Mouse (Mus musculus): ENCODE measurements around the gene Phtf2.
"Not testable (repeated sequence)": the region's sequence is repeated elsewhere in the genome, so short reads cannot be mapped to it uniquely, and the experiment has no call there.

The Phtf2 gene

DNA sequence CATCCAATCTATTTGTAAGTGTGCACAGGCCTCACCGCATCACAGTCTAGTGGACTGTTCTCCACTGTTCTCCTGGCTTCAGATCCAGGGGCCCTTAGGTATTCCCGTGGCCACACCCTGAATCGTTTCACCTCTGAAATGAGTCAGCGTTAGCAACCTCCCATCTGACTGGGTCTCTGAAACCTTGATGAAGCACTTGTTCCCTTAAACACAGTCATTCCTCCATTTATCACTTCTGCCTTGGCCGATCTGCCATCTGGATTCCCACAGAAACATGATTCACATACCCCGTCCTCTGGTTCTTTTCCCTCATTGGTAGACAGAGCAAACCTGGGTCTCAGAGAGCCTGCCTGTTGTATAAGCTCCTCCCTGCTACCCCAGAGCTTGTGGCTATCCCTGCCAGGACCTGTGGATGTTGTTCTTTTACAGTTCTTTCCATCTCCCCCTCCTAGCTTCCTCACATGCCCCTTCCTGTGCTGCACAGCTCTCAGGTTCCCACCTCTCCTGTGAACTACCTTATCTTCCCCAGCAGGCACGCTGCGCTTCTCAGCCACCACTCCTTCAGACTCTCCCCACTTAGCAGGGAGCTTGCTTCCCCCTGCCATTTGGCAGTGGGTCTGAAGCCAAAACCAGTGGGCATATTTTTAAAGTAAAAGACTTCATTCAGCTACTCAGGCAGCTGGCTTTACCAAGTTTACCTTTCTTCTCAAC is 103.5 kb downstream of the Phtf2 start:
- peak; percentile 71 for DNase-seq (ENCODE audit: extremely low read depth, low read depth)

DNA sequence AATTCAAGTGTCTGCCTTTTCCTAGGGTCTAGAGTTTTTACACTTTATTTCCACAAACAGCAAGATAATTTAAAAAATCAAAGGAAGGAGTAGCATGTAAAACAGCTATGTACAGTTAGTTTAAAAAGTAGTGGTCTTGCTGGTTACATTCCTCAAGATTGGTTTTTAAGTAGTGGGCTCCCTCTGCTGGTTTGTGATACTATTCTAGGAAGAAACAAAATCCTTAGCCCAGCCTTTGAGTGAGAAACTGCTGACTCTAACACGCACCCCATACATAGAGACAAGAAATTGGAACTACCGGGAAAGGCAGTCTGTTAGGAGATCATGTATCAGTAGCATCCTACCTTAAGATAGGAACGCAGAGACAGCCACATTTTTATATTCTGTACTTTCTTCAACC is 108.6 kb downstream of the Phtf2 start:
- peak; percentile 16 for DNase-seq (ENCODE audit: extremely low read depth, low read depth)

GRCm38 (mm10) chr5:20765365-20765920 is 116.5 kb downstream of the Phtf2 start:
- no peak for DNase-seq (ENCODE audit: extremely low read depth, low read depth)

- not testable (repeated sequence) for DNase-seq (ENCODE audit: extremely low read depth, low read depth)
Observed at GRCm38 (mm10) chr5:20762441-20762840, 119.5 kb downstream of the Phtf2 start.

DNA sequence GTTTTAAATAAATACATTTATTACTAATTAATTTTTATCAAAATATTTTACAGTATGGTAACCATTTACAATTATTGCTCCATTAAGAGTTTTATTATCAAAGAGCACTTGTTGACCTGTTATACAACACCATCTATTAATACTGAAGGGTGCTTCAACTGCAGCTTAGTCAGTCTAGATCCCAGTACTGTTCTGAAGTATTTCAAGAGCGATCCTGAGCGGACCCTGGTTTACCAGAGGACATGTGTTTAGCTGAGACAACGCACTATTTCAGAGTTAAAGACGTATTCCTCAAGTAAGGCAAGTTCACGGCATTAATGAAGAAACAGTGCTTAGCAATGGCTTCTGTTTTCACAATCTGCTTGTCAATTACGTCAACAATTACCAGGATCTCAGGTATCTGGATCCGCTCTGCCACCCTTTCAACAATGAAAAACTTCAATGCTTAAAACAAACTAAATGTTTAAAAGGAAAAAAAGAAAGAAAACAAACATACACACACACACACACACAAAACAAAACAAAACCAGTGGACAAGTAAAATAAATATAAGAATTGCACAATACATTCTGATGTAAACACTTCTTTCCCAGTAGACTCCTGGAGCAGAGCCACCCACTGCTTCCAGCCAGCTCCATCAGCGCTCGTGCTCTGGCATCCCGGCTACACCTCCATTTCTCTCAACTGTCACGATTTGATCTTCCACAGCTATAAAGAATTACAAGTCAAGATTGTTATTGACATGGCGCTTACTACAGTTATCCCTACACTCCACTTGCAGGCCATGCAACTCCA is 121.4 kb downstream of the Phtf2 start:
- DNase-seq (ENCODE audit: extremely low read depth, low read depth) = no peak

DNA sequence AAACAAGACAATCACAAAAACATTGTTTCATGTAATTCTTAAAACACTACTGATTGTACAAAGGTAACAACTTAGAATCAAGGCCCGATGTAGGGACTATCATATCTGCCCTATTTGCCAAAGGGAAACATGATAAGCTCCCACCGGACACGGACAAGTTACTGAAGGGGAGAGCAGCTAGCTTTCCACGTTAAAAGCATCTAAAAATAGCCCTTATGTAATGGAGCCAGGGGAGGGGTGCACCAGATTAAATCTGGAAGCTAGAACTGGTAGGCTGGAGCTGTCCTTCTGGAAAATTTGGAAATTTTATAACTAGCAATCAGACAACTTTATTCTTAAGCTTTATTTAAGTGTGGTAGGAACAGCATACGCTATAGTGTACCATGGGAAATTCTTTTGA is 122.2 kb downstream of the Phtf2 start:
- no peak for DNase-seq (ENCODE audit: extremely low read depth, low read depth)

DNA sequence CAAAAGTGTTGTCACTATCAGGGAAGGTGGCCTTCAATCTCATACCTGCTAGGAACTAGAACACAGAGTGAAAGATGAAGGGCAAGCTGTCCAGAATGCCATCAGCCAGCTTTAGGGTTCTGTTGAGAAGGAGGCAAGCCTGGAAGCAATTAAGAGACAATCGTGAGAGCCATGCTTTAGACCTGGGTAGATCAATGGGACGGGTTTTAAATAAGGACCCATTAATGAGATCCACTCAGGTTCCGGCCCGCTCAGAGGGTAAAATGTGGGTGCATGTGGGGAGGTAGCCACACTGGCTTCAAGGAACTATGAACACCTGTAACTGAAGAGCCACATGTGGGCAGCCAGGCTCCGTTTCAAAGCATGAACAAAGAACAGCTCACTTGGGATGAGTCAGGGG is 128.0 kb downstream of the Phtf2 start:
- DNase-seq (ENCODE audit: extremely low read depth, low read depth) = no peak

- DNase-seq (ENCODE audit: extremely low read depth, low read depth) = no peak
Observed at GRCm38 (mm10) chr5:20753096-20753495, 128.8 kb downstream of the Phtf2 start.

DNA sequence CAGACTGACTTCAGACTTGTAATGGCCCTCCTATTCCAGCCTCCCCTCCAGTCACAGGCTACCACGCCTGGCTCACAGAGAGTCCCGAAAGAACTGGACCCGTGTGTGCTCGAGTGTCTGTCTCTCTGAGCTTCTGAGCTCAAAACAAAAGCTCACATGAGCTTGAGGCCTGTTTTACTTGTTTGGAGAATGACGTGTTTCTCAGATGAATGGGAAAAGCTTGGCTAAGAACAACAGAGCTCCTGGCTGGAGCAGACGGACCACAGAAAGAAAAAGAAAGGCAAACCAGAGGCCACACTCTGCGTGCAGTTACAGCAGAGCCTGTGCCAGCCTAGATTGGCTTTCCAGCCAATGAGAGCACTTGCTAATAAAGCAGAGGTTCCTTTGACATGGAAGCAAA is 130.2 kb downstream of the Phtf2 start:
- DNase-seq (ENCODE audit: extremely low read depth, low read depth) = no peak

- DNase-seq (ENCODE audit: extremely low read depth, low read depth) = no peak
Observed at GRCm38 (mm10) chr5:20751000-20751399, 130.9 kb downstream of the Phtf2 start.

DNA sequence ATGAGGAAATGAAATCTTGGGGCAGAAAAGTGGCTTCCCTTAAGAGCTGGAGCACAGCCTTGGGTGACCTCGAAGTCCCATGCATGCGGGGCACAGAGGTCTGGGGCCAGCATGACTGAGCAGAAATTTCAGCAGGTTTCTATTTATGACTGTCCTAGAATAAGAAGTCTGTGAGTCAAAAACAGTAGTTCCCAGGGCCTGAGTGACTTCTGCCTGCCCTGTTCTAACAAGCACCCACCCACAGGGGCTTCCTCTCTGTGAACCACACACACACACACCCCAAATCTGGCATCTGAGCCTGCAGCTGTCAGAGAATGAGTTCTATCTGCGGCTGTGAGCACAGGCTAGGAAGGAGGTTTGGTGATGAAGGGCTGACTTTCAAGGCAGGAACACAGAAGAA is 132.4 kb downstream of the Phtf2 start:
- DNase-seq (ENCODE audit: extremely low read depth, low read depth) = no peak

- DNase-seq (ENCODE audit: extremely low read depth, low read depth) = no peak
Observed at GRCm38 (mm10) chr5:20748856-20749255, 133.1 kb downstream of the Phtf2 start.

- no peak for DNase-seq (ENCODE audit: extremely low read depth, low read depth)
Observed at GRCm38 (mm10) chr5:20748142-20748541, 133.8 kb downstream of the Phtf2 start.

- no peak for DNase-seq (ENCODE audit: extremely low read depth, low read depth)
Observed at GRCm38 (mm10) chr5:20741936-20742335, 140.0 kb downstream of the Phtf2 start.

GRCm38 (mm10) chr5:20741193-20741592 is 140.7 kb downstream of the Phtf2 start:
- DNase-seq (ENCODE audit: extremely low read depth, low read depth) = no peak

GRCm38 (mm10) chr5:20738795-20739194 is 143.1 kb downstream of the Phtf2 start:
- DNase-seq (ENCODE audit: extremely low read depth, low read depth) = no peak

DNA sequence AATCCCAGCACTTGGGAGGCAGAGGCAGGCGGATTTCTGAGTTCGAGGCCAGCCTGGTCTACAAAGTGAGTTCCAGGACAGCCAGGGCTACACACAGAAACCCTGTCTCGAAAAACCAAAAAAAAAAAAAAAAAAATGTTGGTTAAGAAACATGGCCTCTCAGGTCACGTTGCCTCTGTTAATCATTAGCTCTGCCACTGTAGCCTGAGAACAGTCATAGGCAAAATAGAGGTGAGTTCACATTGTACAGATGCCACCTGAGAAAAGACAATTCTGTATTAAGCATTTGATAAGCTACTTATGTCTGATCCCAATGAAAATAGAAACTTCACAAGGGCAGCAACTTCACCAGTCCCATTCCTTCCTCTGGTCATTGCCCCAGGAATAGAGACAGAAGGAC is 158.7 kb downstream of the Phtf2 start:
- not testable (repeated sequence) for DNase-seq (ENCODE audit: extremely low read depth, low read depth)

DNA sequence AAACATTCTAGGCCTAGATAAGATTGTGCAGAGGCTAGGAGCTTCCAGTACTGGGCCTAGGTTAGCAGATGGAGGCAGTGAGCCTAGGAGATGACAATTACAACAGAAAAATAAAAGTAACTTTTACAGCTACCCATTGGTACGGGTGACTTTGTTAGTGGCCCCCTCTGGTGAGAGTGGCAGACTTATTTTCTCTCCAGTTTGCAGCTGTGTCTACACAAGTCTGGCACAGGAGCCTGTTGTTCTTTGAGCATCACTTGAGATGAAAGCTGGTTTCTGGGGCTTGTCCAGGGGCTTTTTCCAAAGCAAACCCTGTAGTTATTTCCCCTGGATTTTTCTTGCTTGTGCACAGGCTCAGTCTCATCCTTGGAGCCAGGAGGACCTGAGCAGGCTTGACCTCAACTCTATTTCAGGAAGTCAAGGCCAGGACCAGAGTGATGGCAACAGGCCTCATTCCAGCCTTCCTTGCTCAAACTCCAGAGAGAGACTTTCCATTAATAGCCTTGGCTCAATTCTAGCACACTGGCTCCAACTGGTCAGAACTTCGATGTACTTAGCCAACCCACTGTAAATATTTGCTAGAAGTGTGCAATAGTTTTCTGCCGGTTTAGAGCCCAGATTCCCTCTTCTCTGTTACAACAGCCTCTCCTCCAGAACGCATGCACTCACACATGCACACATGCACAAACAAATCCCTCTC is 161.6 kb downstream of the Phtf2 start:
- no peak for DNase-seq (ENCODE audit: extremely low read depth, low read depth)

DNA sequence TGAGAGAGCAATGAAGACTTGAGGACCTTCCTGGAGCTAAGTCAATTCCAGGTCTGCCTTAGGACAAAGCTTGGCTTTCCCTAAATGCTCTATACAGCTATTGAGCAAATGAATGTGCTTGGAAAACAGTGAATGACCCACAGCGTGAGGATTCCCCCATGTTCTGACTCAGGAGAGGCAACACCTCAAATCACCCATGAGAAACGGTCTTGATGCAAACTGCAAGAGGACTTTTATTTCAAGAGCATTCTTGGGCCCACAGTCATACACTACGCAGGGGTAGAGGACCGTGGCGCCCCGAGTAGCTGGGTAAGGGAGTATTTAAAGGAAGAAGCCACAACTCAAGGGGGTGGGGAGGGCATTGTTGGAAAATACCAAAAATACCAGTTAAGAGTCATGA is 165.9 kb downstream of the Phtf2 start:
- DNase-seq (ENCODE audit: extremely low read depth, low read depth) = not testable (repeated sequence)

DNA sequence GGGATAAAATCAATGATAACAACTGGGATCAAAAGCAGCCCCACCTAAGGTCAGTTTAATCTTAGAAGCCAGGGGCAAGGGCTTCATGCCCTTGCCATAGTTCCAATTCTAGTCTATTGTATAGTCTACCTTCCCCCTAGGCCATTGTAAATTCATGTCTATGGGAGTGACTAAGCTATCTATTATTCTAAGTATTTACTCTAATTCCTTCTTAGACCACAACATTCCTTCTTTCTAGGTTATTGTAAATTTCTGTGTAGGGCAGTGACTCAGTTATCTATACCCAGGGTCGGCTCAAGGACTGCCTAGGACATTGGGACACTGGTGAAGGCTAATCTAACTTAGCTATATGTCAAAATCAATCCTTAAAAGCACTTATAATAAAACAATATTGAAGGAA is 167.3 kb downstream of the Phtf2 start:
- DNase-seq (ENCODE audit: extremely low read depth, low read depth) = not testable (repeated sequence)

GRCm38 (mm10) chr5:20710845-20711244 is 171.1 kb downstream of the Phtf2 start:
- DNase-seq (ENCODE audit: extremely low read depth, low read depth) = peak; percentile 51
